Mouse (Mus musculus): Measurements from ENCODE around the gene Fam163b.

GRCm38 (mm10) chr2:27181907-27182306, 39.6 kb upstream of the Fam163b start:
- TF ChIP-seq POLR2A (IDR thresholded peaks at IDR 0.05; ENCODE audit: borderline replicate concordance, control insufficient read depth, low read depth, low read length): no peak
- no peak for TF ChIP-seq CTCF (IDR thresholded peaks at IDR 0.05; ENCODE audit: control insufficient read depth, insufficient read depth, low read length)

All from bone marrow, adult 2 months (tissue).